Mouse (Mus musculus): ENCODE measurements around the gene Dnal4.

- no peak for TF ChIP-seq CTCF (IDR thresholded peaks at IDR 0.05; ENCODE audit: extremely low read depth, insufficient read length, insufficient replicate concordance, low read depth, low read length)
- TF ChIP-seq POLR2A (IDR thresholded peaks at IDR 0.05; ENCODE audit: low read depth, low read length): no peak
Measured at GRCm38 (mm10) chr15:79767327-79767961, 10.2 kb downstream of the Dnal4 start.

All from small intestine, adult 2 months (tissue).